Mouse (Mus musculus): Measurements from ENCODE around the gene Fcgr3. TPM values are rescaled to one million over a fixed set of nuclear protein-coding genes. Genes with fewer than 3 reads are reported as not detected.
A peak's percentile ranks its signal among the peaks of the same experiment; 100 is the strongest.
"Not testable (repeated sequence)": the region's sequence is repeated elsewhere in the genome, so short reads cannot be mapped to it uniquely, and the experiment has no call there.

Gene Fcgr3
- total RNA-seq, 2 experiments from 2014 or later: 10.2 to 11.6 TPM

GRCm38 (mm10) chr1:171088237-171088869 is 23.6 kb upstream of the Fcgr3 start:
- DNase-seq (ENCODE audit: low spot score in 2 of 2): not testable (repeated sequence)

GRCm38 (mm10) chr1:171085718-171086117 is 21.0 kb upstream of the Fcgr3 start:
- no peak for DNase-seq (ENCODE audit: low spot score in 2 of 2)

DNA sequence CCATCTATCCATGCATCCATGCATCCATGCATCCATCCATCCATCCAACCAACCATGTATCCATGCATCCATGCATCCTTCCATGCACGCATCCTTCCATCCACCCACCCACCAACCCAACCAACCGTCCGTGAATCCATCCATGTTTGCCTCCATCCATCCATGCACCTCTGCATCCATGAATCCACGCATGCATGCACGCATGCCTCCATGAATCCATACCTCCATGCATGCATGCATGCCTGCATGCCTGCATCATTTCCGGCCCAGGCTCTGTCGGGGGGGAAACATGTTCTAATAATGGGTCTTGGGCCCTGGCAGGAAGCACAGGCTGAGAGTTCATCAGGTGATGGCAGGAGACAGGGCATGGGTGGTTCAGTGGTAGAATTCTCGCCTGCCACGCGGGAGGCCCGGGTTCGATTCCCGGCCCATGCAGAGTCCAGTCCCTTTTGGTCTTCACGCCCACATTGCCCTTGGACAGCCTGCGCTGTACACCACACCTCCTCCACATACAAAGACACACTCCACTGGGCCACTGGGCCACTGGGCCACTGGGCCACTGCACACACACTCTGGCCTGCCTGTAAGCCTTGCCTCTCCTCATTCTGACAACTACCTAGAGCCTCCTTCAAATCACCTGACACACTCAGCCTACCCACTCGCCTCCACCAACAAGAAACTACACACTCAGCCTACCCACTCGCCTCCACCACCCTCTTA is 16.9 kb upstream of the Fcgr3 start:
- DNase-seq (ENCODE audit: low spot score in 2 of 2): not testable (repeated sequence)

- DNase-seq (ENCODE audit: low spot score in 2 of 2): not testable (repeated sequence)
Measured at GRCm38 (mm10) chr1:171079825-171080224, 15.1 kb upstream of the Fcgr3 start.

DNA sequence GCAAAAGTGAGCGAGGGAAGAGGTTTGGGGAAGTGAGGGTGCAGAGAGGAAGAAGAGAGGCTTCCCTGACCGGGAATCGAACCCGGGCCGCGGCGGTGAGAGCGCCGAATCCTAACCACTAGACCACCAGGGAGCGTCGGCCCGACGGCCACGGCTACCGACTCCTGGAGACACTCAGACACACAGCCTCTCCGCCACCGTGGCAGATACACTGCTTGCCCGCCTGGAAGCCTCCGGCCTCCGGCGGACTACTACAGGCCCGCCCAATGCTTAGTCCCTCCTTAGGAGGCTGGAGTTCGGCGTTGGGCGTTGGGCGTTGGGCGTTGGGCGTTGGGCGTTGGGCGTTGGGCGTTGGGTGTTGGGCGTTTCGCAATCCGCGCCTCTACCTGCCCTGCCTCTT is 14.6 kb upstream of the Fcgr3 start:
- not testable (repeated sequence) for DNase-seq (ENCODE audit: low spot score in 2 of 2)

DNA sequence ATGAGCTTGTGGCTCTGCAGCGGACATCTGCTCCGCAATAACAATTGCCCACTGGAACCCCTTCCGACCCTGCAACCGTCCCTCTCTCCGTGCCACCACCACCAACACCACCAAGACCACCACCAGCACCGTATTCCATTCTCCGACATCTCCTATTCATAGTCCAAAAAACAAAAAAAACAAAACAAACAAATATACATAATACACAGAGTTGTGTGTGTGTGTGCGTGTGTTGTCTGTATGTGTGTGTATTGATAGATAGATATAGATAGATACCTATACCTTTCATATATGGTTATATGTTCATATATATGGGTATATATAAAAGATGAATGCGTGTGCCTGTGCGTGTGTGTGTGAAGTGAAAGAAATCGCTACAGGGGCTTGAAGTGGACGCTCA is 13.7 kb upstream of the Fcgr3 start:
- DNase-seq (ENCODE audit: low spot score in 2 of 2): not testable (repeated sequence)

DNA sequence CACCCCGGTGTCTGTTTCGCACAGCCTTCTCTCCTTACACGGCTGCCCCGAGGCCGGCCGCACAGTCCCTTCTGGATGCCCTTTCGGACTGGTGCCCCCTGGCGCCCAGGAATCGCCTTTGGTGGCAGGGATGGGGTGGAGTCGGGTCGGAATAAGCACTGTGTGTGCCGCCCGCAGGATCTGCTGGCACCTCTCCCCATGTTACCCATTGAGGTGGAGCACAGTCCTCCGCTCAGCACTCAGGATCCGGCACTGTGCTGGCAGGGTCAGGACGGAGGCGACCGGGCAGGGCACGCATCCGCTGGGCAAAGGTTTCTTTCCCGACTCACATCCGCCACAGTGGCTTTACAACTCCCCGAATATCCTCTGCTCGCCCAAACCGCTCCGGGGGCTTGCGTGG is 13.2 kb upstream of the Fcgr3 start:
- DNase-seq (ENCODE audit: low spot score in 2 of 2): peak in 1 of 2 experiments; percentile 53

DNA sequence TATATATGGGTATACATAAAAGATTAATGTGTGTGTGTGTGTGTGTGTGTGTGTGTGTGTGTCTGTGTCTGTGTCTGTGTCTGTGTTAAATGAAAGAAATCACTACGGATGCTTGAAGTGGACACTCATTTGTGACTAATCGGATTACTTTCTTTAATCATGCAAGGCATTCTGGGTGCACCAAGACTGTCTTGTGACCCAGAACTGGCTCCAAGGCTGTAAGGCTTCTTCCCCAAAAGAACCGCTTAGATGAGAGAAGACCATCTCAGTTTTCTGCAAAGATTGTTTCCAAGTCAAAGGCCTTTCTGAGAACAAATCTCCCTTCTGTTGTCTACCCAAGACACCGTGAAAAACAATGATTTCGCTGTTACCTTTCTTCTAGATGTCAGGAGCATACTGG is 12.5 kb upstream of the Fcgr3 start:
- DNase-seq (ENCODE audit: low spot score in 2 of 2): not testable (repeated sequence)

- DNase-seq (ENCODE audit: low spot score in 2 of 2): not testable (repeated sequence)
Measured at GRCm38 (mm10) chr1:171076176-171076575, 11.4 kb upstream of the Fcgr3 start.

DNA sequence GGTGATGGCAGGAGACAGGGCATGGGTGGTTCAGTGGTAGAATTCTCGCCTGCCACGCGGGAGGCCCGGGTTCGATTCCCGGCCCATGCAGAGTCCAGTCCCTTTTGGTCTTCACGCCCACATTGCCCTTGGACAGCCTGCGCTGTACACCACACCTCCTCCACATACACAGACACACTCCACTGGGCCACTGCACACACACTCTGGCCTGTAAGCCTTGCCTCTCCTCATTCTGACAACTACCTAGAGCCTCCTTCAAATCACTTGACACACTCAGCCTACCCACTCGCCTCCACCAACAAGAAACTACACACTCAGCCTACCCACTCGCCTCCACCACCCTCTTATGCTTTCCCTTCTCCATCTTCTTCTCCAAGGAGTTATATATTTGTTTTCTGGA is 9.5 kb upstream of the Fcgr3 start:
- DNase-seq (ENCODE audit: low spot score in 2 of 2): not testable (repeated sequence)

DNA sequence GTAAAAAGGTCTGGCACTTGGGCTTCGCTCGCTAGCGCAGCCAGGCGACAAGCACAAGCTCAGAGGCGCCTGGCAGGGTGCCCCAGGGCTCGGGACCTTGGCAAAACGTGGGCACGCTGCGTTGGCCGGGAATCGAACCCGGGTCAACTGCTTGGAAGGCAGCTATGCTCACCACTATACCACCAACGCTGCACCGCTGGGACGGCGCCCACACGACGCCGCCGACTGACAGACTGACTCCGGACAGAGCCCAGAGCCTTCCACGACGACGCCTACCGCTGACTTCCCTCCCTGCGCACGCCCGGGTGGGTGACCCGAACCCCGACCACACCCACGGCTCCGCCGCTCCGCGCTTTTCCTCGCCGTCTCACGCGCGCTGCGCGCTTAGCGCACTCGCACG is 7.5 kb upstream of the Fcgr3 start:
- not testable (repeated sequence) for DNase-seq (ENCODE audit: low spot score in 2 of 2)

DNA sequence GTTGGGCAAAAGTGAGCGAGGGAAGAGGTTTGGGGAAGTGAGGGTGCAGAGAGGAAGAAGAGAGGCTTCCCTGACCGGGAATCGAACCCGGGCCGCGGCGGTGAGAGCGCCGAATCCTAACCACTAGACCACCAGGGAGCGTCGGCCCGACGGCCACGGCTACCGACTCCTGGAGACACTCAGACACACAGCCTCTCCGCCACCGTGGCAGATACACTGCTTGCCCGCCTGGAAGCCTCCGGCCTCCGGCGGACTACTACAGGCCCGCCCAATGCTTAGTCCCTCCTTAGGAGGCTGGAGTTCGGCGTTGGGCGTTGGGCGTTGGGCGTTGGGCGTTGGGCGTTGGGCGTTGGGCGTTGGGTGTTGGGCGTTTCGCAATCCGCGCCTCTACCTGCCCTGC is 7.0 kb upstream of the Fcgr3 start:
- not testable (repeated sequence) for DNase-seq (ENCODE audit: low spot score in 2 of 2)

- not testable (repeated sequence) for DNase-seq (ENCODE audit: low spot score in 2 of 2)
Measured at GRCm38 (mm10) chr1:171070879-171071278, 6.1 kb upstream of the Fcgr3 start.

DNA sequence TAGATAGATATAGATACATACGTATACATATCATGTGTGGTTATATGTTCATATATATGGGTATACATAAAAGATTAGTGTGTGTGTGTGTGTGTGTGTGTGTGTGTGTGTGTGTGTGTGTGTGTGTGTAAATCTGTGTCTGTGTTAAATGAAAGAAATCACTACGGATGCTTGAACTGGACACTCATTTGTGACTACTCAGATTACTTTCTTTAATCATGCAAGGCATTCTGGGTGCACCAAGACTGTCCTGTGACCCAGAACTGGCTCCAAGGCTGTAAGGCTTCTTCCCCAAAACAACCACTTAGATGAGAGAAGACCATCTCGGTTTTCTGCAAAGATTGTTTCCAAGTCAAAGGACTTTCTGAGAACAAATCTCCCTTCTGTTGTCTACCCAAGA is 4.8 kb upstream of the Fcgr3 start:
- peak in 1 of 2 experiments; percentile 32 for DNase-seq (ENCODE audit: low spot score in 2 of 2)

DNA sequence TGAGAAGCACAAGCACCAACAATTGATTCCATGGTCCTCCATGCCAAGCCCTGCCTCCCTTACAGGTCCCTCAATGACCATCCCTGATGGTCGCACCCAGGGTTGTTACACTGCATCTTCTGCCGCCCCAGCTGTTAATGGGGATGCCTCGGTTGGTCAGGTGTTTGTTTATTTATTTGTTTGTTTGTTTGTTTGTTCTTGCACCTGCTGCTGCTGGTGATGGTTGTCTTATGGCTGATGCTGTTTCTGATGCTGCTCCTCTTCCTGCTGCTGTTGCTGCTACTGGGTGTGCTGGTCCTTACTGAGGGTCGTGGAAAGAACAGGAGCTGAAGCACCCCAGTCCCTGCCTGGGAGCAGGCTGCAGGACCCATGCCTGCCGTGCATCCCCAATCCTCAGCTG is 3.2 kb upstream of the Fcgr3 start:
- not testable (repeated sequence) for DNase-seq (ENCODE audit: low spot score in 2 of 2)

DNA sequence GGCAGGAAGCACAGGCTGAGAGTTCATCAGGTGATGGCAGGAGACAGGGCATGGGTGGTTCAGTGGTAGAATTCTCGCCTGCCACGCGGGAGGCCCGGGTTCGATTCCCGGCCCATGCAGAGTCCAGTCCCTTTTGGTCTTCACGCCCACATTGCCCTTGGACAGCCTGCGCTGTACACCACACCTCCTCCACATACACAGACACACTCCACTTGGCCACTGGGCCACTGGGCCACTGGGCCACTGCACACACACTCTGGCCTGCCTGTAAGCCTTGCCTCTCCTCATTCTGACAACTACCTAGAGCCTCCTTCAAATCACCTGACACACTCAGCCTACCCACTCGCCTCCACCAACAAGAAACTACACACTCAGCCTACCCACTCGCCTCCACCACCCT is 1.8 kb upstream of the Fcgr3 start:
- not testable (repeated sequence) for DNase-seq (ENCODE audit: low spot score in 2 of 2)

DNA sequence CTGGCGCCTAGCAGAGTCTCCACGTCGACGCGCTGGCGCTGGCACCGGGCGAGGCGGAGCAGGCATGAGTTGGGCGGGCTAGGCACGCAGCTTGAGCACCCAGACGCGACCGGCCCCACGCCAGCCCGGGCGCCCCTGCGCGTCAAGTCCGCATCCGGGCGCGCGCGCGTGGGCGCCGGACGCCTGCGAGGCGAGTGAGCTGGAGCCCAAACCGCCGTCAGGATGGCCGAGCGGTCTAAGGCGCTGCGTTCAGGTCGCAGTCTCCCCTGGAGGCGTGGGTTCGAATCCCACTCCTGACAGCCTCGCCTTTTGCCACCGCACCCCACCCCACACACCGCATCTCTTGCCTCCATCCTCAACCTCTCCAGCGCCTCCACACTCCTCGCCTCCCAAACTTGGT is 1.0 kb upstream of the Fcgr3 start:
- peak; percentile 45 to 69 for DNase-seq (ENCODE audit: low spot score in 2 of 2)

DNA sequence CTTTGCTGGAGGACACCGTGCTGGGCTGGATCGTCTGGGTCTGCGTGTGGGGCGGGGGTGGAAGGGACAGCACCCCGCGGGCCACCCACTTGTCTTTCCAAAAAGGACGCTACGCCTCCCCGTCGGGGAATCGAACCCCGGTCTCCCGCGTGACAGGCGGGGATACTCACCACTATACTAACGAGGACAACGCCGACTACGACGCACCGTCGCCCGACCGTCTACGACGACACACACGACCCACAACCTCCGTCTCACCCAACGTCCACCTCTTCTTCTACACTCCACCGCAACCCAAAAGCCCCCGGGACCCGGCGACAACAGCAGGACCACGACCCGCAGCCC is 480 bp upstream of the Fcgr3 start:
- DNase-seq (ENCODE audit: low spot score in 2 of 2): peak; percentile 68 to 71

DNA sequence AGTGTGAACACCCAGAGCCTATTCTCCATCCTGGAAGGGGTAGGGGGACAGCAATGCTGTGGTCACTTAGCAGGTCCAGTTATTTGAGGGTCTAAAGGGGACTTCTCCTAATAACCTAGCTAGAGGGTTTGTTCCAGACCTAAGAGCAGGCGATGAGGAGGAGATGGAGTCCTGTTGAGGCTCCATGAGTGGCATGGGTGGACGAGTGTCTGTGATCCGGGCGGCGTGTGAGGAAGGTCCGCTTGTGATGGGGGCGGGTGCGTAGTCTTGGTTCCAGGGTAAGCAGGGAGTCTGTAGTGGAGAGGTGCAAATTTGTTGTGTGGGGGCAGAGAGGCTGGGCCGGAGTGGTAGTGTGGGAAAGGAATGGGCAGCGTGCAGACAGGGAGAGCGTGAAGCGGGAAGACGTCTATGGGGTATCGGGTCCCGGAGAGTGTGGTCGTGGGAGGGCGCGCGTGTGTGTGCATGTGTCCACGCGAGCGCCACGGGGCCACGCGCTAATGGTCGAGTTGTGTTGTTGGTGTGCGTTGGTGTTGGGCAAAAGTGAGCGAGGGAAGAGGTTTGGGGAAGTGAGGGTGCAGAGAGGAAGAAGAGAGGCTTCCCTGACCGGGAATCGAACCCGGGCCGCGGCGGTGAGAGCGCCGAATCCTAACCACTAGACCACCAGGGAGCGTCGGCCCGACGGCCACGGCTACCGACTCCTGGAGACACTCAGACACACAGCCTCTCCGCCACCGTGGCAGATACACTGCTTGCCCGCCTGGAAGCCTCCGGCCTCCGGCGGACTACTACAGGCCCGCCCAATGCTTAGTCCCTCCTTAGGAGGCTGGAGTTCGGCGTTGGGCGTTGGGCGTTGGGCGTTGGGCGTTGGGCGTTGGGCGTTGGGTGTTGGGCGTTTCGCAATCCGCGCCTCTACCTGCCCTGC is 905 bp downstream of the Fcgr3 start:
- peak; percentile 47 to 71 for DNase-seq (ENCODE audit: low spot score in 2 of 2)

DNA sequence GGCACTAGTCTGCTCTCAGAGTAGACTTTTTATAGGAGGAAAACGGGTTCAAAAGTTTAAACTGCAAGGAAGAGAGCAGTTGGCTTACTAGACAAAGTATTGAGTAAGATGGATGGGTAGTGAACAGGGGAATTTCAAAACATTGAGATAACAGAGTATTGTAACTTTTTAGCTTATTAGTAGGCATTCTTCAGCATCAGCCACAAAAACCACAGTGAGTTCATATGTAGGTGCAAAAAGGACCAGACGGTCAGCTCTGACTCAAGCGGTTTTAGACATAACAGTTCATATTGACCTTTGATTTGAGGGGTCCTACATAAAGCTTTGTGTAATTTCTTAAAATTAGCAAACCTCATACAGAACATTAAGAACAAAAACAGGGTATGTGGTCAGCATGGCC is 3.2 kb downstream of the Fcgr3 start:
- DNase-seq (ENCODE audit: low spot score in 2 of 2): no peak

GRCm38 (mm10) chr1:171060392-171060791 is 4.3 kb downstream of the Fcgr3 start:
- no peak for DNase-seq (ENCODE audit: low spot score in 2 of 2)

- DNase-seq (ENCODE audit: low spot score in 2 of 2): no peak
Measured at GRCm38 (mm10) chr1:171059203-171059602, 5.5 kb downstream of the Fcgr3 start.

All from layer of hippocampus, postnatal 14 days (tissue).